Mouse (Mus musculus): ENCODE results near the gene March1.

- TF ChIP-seq MYOD1 (IDR thresholded peaks at IDR 0.05; ENCODE audit: control insufficient read depth, insufficient read length, low read depth) (no peak), CTCF (IDR thresholded peaks at IDR 0.05; ENCODE audit: control insufficient read depth, insufficient read depth, insufficient read length) (no peak), CEBPB (IDR thresholded peaks at IDR 0.05; ENCODE audit: low read depth) (no peak), USF1 (IDR thresholded peaks at IDR 0.05; ENCODE audit: low read depth) (no peak), MAX (IDR thresholded peaks at IDR 0.05) (no peak), MYOG (IDR thresholded peaks at IDR 0.05; ENCODE audit: control insufficient read depth, extremely low read depth, insufficient read length) (no peak), FOSL1 (IDR thresholded peaks at IDR 0.05; ENCODE audit: insufficient read depth, low read length, poor library complexity, severe bottlenecking) (no peak)
Observed at GRCm38 (mm10) chr8:66270116-66270515, 652.4 kb downstream of the March1 start.

Measured in C2C12 (cell line).